Mouse (Mus musculus) lung, embryonic 15.5 days (tissue): Measurements from ENCODE around the gene Ferd3l. TPM values are rescaled to one million over a fixed set of nuclear protein-coding genes. Genes with fewer than 3 reads are reported as not detected.
A peak's percentile ranks its signal among the peaks of the same experiment; 100 is the strongest.

Experiments
- ATAC-seq: fragments of 200-750 bp; cut with Nextera tagmentation; 2 replicates; pipeline ENCODE4 v1.8.0; 2017; ENCODE audit warnings: moderate number of reproducible peaks, borderline replicate concordance; ENCODE audit not compliant: low FRiP score, low TSS enrichment; ENCODE audit errors: extremely low read depth
- H3K27ac ChIP-seq: fragments of 300-500 bp; sonication (generic); 2 replicates; pipeline ENCODE4 v1.5.1; 2015; ENCODE audit warnings: moderate library complexity, mild to moderate bottlenecking, inconsistent platforms
- H3K27me3 ChIP-seq: fragments of 300-500 bp; sonication (generic); 2 replicates; pipeline ENCODE4 v1.6.1; 2015; ENCODE audit warnings: inconsistent platforms
- H3K36me3 ChIP-seq: fragments of 300-500 bp; sonication (generic); 2 replicates; pipeline ENCODE4 v1.6.1; 2015; ENCODE audit warnings: inconsistent platforms
- H3K4me1 ChIP-seq: fragments of 300-500 bp; sonication (generic); 2 replicates; pipeline ENCODE4 v1.6.1; 2015; ENCODE audit warnings: inconsistent platforms
- H3K4me2 ChIP-seq: fragments of 300-500 bp; sonication (generic); 2 replicates; pipeline ENCODE4 v1.6.1; 2015; ENCODE audit warnings: inconsistent platforms, mild to moderate bottlenecking, moderate library complexity
- H3K4me3 ChIP-seq: fragments of 300-500 bp; sonication (generic); 2 replicates; pipeline ENCODE4 v1.5.1; 2015; ENCODE audit warnings: mild to moderate bottlenecking, inconsistent platforms
- H3K9ac ChIP-seq: fragments of 300-500 bp; sonication (generic); 2 replicates; pipeline ENCODE4 v1.6.1; 2015; ENCODE audit warnings: inconsistent platforms
- H3K9me3 ChIP-seq: fragments of 300-500 bp; sonication (generic); 2 replicates; pipeline ENCODE4 v1.6.1; 2016; ENCODE audit warnings: inconsistent platforms
- WGBS: fragments of 180-500 bp; shearing (Covaris S2); methylation state at CpG from one replicate; pipeline ENCODE4 v1.1.7; 2015; 5-methylcytosine and 5-hydroxymethylcytosine counted together
- polyA plus RNA-seq: library from polyadenylated mRNA; unstranded; fragments of >200 nt; fragmentation: Nextera tagmentation; extraction: Ambion mirVana; gene quantifications from 2 replicates; pipeline ENCODE4 v1.2.1, GENCODE M21; 2015

The Ferd3l gene
- polyA plus RNA-seq, 1 experiment from 2014 or later: not detected

DNA sequence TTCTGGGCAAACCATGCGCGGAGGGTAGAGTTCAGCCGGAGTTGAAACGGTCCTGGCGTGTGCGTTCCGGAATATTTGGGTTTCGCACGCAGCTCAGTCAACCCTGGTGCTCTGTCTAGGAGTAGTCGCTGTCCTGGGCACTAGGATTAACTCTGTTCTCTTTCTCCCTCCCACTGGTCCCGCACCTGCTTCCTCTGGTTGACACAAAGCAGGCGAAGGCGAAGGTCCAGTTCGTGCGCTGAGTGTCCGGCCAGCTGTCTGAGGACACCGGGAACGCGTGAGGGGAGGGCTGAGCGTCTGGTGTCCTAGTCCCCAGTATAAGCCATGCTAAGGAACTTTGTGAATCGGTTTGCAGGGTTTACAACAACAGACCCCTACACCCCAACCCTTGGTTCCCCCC is 39.3 kb downstream of the Ferd3l start:
- Histone ChIP-seq H3K4me3 (0 out of 2 replicates have a peak overlapping the region, but pooled peaks have one; percentile 4), H3K36me3 (no peaks in the 10 kb centered on the region), H3K9ac (no peak overlapping the region), H3K9me3 (no peaks in the 10 kb centered on the region), H3K27ac (no peak overlapping the region), H3K4me1 (peaks cover 15% of the 10 kb centered on the region), H3K4me2 (peak overlapping the region; percentile 27), H3K27me3 (peaks cover 94% of the 10 kb centered on the region)
- ATAC-seq: peak; percentile 42; the same call in 1 of the 2 replicates
- WGBS: under 1% methylated on average over 21 of the region's 21 CpGs

DNA sequence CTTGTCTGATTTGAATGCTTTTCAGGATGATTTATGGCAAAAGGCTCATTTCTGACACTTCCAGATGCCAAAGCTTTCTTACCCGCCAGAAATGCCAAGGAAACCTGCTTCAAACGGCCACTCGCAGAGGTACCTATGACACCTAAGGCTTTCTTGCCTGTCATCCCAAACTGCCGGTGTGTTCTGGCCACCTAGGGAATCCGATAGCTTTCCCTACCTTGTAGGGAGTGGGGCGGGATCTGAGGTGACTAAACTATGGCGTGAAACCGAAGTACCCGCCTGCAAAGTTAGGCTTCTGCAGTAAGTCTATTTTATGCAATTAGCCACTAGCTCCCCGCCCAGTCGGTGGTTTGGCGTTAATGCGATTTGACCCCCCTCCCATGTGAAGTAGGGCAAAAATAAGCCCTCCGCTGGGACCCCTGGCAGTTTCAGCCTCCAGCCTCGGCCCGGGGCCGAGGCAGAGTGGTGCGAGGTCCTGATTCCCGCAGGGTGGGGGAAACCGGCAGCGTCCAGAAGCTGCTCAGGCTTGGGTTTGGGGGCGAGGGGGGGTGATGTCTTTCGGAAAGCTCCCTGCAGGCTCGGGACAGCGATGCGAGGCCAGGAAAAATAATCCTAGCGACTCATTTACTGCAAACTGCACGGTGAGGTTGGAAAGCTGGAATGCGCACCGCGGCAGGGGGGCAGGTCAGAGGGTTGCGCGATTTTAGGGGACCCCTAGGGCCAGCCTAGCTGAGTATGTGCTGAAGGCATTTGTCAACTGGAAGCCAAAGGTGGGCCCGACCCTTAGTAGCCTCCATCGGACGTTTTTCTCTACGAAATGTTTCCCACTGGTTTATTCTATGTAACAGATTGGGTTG is 40.0 kb downstream of the Ferd3l start:
- 2% methylated on average over 37 of the region's 37 CpGs for WGBS
- Histone ChIP-seq H3K27ac (no peak overlapping the region), H3K9ac (no peak overlapping the region), H3K4me1 (peaks cover 15% of the 10 kb centered on the region), H3K4me2 (no peak overlapping the region), H3K27me3 (peaks cover 94% of the 10 kb centered on the region), H3K36me3 (no peaks in the 10 kb centered on the region), H3K9me3 (no peaks in the 10 kb centered on the region), H3K4me3 (no peak overlapping the region)
- ATAC-seq: no peak

DNA sequence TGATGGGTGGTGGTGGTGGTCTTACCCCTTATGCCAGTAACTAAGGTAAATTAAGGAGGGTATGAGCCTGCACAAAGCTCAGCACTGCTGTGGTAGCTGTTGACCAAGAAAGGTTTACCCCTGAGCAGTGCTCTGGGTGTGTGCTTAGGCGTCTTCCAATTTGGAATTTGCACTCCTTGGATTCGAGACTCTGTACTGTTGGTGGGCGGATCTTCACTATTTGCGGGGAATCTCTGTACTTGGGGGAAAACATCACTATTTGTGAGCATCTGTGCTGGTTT is 40.6 kb downstream of the Ferd3l start:
- Histone ChIP-seq H3K9ac (no peak overlapping the region), H3K4me1 (peaks cover 15% of the 10 kb centered on the region), H3K27me3 (peaks cover 94% of the 10 kb centered on the region), H3K36me3 (no peaks in the 10 kb centered on the region), H3K4me3 (no peak overlapping the region), H3K27ac (no peak overlapping the region), H3K4me2 (no peak overlapping the region), H3K9me3 (no peaks in the 10 kb centered on the region)
- WGBS: 22% methylated on average over 4 of the region's 4 CpGs
- ATAC-seq: no peak

Other genes with a start within 250 kb of the Ferd3l start
- 1.1 and 1.2 TPM in 2 replicates for gene Twist1, start 29.2 kb downstream of the Ferd3l start, polyA plus RNA-seq